Mouse (Mus musculus) MEL (cell line): ENCODE results near the gene Hsf5.

ENCODE experiments used
- CHD2 ChIP-seq: IDR thresholded peaks from 2 replicates; pipeline ENCODE4 v1.6.1; 2011; ENCODE audit warnings: low read length, improper control_type of control experiment
- CTCF ChIP-seq, 3 experiments: IDR thresholded peaks in 2 of 3; conservative IDR thresholded peaks in 1 of 3; 2 replicates each; pipeline ENCODE4 v1.5.1; 2011 to 2012; ENCODE audit warnings: low read length in 3 of 3, low read depth in 2 of 3, mild to moderate bottlenecking in 2 of 3, improper control_type of control experiment in 1 of 3, inconsistent platforms in 1 of 3, mixed read lengths in 1 of 3, moderate library complexity in 1 of 3; ENCODE audit not compliant: control insufficient read depth in 1 of 3, insufficient read depth in 1 of 3, poor library complexity in 1 of 3, severe bottlenecking in 1 of 3
- E2F4 ChIP-seq: IDR thresholded peaks from 2 replicates; pipeline ENCODE4 v1.6.1; 2011; ENCODE audit warnings: low read depth, low read length, improper control_type of control experiment, borderline replicate concordance
- GABPA ChIP-seq: IDR thresholded peaks from 2 replicates; pipeline ENCODE4 v1.6.1; 2012; ENCODE audit warnings: low read depth, mild to moderate bottlenecking, inconsistent platforms, low read length, improper control_type of control experiment, moderate library complexity
- JUND ChIP-seq: IDR thresholded peaks from 2 replicates; pipeline ENCODE4 v1.6.1; 2011; ENCODE audit warnings: low read depth, mild to moderate bottlenecking, improper control_type of control experiment, low read length
- MAFK ChIP-seq: IDR thresholded peaks from 2 replicates; pipeline ENCODE4 v1.6.1; 2011; ENCODE audit warnings: low read depth, mild to moderate bottlenecking, low read length, improper control_type of control experiment, borderline replicate concordance
- NRF1 ChIP-seq: IDR thresholded peaks from 2 replicates; pipeline ENCODE4 v1.6.1; 2014; ENCODE audit warnings: low read depth, mild to moderate bottlenecking, inconsistent platforms, low read length, improper control_type of control experiment, moderate library complexity; ENCODE audit not compliant: poor library complexity, insufficient read depth, severe bottlenecking
- POLR2A ChIP-seq, 2 experiments: IDR thresholded peaks; 2 replicates each; pipeline ENCODE4 v1.6.1; 2011 to 2012; ENCODE audit warnings: low read length in 2 of 2, mild to moderate bottlenecking in 2 of 2, control low read depth in 1 of 2, improper control_type of control experiment in 1 of 2, low read depth in 1 of 2, moderate library complexity in 1 of 2; ENCODE audit not compliant: control insufficient read depth in 1 of 2, insufficient read depth in 1 of 2, poor library complexity in 1 of 2
- RAD21 ChIP-seq: IDR thresholded peaks from 2 replicates; pipeline ENCODE4 v1.6.1; 2011; ENCODE audit warnings: mild to moderate bottlenecking, low read depth, low read length, improper control_type of control experiment
- RCOR1 ChIP-seq: IDR thresholded peaks from 2 replicates; pipeline ENCODE4 v1.6.1; 2012; ENCODE audit warnings: low read depth, mild to moderate bottlenecking, inconsistent platforms, low read length, improper control_type of control experiment
- ZC3H11A ChIP-seq: IDR thresholded peaks from 2 replicates; pipeline ENCODE4 v1.6.1; 2012; ENCODE audit warnings: low read depth, mild to moderate bottlenecking, inconsistent platforms, low read length, improper control_type of control experiment

DNA sequence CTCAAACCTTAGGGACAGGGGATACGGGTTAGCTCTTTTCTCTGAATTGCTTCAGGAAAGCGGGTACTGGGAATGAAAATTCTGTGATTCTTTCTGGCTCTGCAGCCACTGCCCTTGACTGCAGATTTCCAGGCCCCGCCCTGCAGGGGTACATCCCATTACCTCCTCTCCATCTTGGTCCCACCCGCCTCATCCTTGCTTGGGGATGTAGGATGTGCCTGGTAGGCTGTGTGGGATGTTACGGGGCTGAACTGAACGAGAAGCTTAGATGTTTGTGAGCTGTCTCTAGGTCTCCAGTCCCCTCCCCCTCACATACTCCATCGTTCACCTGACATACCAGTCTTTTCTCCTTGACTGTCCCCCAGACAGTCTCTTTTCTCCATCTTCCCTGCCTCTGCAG is 21.0 kb upstream of the Hsf5 start:
- TF ChIP-seq RAD21 (no peak), POLR2A (IDR thresholded peaks at IDR 0.05; ENCODE audit: control insufficient read depth in 1 of 2, insufficient read depth in 1 of 2, low read depth in 1 of 2, low read length in 2 of 2, poor library complexity in 1 of 2) (no peak), CTCF (IDR thresholded peaks at IDR 0.05 in 2 of 3, conservative IDR thresholded peaks at IDR 0.05 in 1 of 3; ENCODE audit: control insufficient read depth in 1 of 3, insufficient read depth in 1 of 3, low read depth in 2 of 3, low read length in 3 of 3, poor library complexity in 1 of 3, severe bottlenecking in 1 of 3) (no peak), E2F4 (no peak), CHD2 (no peak), RCOR1 (no peak), JUND (no peak), MAFK (no peak), GABPA (no peak), NRF1 (no peak), ZC3H11A (no peak)
